17 mouse cellular contexts compared by ENCODE assay signal in genomic region chr5:140614837-140615236, GRCm38 (mm10). TPM values are rescaled to one million over a fixed set of nuclear protein-coding genes. Genes with fewer than 3 reads are reported as not detected.
DNase-seq lines count a peak whose midpoint lies in the region; ATAC-seq and TF ChIP-seq lines count a peak whose summit lies in the region.
"Had no signal": no experiment of that assay in that cellular context is flagged by ENCODE, and none has a peak within 500 bp of the region (broad histone marks: within the 10 kb centered on the region; RNA-seq: fewer than 3 reads in every experiment).

No protein-coding gene starts in this region.

- peaks cover 3% of the 10 kb centered on the region; the same call in 1 of the 2 replicates for H3K79me2 ChIP-seq in MEL (ENCODE audit: control insufficient read depth, insufficient read depth, low read length, poor library complexity)
- peaks cover 51% of the 10 kb centered on the region for H3K79me2 ChIP-seq in macrophage (ENCODE audit: inconsistent target)

- no peak; a peak in 1 of 4 replicates for TF ChIP-seq POLR2A in MEL (IDR thresholded peaks at IDR 0.05; ENCODE audit: control insufficient read depth in 1 of 2, insufficient read depth in 1 of 2, low read depth in 1 of 2, low read length in 2 of 2, poor library complexity in 1 of 2)

- peaks cover 53% of the 10 kb centered on the region for H3K4me1 ChIP-seq in forebrain, embryonic 12.5 days
- H3K4me1 ChIP-seq in forebrain, embryonic 16.5 days (replicated peaks; ENCODE audit: control insufficient read depth, insufficient read depth, low read length): peaks cover 27% of the 10 kb centered on the region
- peaks cover 8 to 37% of the 10 kb centered on the region in 2 experiments for H3K4me1 ChIP-seq in MEL (ENCODE audit: control insufficient read depth in 1 of 2, insufficient read depth in 2 of 2, low read length in 2 of 2)
- H3K4me1 ChIP-seq in hindbrain, embryonic 14.5 days (replicated peaks; ENCODE audit: control insufficient read depth, insufficient read depth, low read length): peaks cover 23% of the 10 kb centered on the region

- no peak for TF ChIP-seq RAD21 in MEL (IDR thresholded peaks at IDR 0.05; ENCODE audit: low read depth, low read length)

- 0 out of 2 replicates have a peak overlapping the region, but pooled peaks have one; percentile 26 for H3K9ac ChIP-seq in forebrain, embryonic 12.5 days
- H3K9ac ChIP-seq in forebrain, embryonic 16.5 days (replicated peaks; ENCODE audit: low read depth, low read length): no peak overlapping the region
- peak overlapping the region; percentile 8; the same call in 1 of the 2 replicates for H3K9ac ChIP-seq in MEL (ENCODE audit: control insufficient read depth, low read depth, low read length, poor library complexity, severe bottlenecking)
- no peak overlapping the region for H3K9ac ChIP-seq in hindbrain, embryonic 14.5 days
- H3K9ac ChIP-seq: heart, embryonic 12.5 days had no signal

- no peak for ATAC-seq in forebrain, embryonic 12.5 days (ENCODE audit: low FRiP score)
- no peak for ATAC-seq in forebrain, embryonic 16.5 days
- ATAC-seq in hindbrain, embryonic 14.5 days (ENCODE audit: low FRiP score): no peak

- TF ChIP-seq CTCF in MEL (IDR thresholded peaks at IDR 0.05 in 2 of 3, conservative IDR thresholded peaks at IDR 0.05 in 1 of 3; ENCODE audit: control insufficient read depth in 1 of 3, insufficient read depth in 1 of 3, low read depth in 2 of 3, low read length in 3 of 3, poor library complexity in 1 of 3, severe bottlenecking in 1 of 3): no peak

- WGBS in forebrain, embryonic 12.5 days: 77% methylated on average over 4 of the region's 4 CpGs
- 73% methylated on average over 4 of the region's 4 CpGs for WGBS in forebrain, embryonic 16.5 days
- 82% methylated on average over 4 of the region's 4 CpGs for WGBS in hindbrain, embryonic 14.5 days
- WGBS in macrophage (ENCODE audit: missing documents): 92% methylated on average over 4 of the region's 4 CpGs

- H3K9me3 ChIP-seq in forebrain, embryonic 12.5 days: no peaks in the 10 kb centered on the region
- no peaks in the 10 kb centered on the region for H3K9me3 ChIP-seq in forebrain, embryonic 16.5 days (ENCODE audit: control insufficient read depth, low read length)
- H3K9me3 ChIP-seq in MEL (replicated peaks; ENCODE audit: insufficient read depth, low read length): no peaks in the 10 kb centered on the region
- H3K9me3 ChIP-seq in hindbrain, embryonic 14.5 days (ENCODE audit: control insufficient read depth, low read length): no peaks in the 10 kb centered on the region
- H3K9me3 ChIP-seq: heart, embryonic 12.5 days had no signal

- peak overlapping the region; percentile 57 for H3K27ac ChIP-seq in forebrain, embryonic 12.5 days
- H3K27ac ChIP-seq in forebrain, embryonic 16.5 days (ENCODE audit: low read length): no peak overlapping the region
- peak overlapping the region; percentile 57 for H3K27ac ChIP-seq in MEL (ENCODE audit: control insufficient read depth, low read depth, low read length)
- 0 out of 2 replicates have a peak overlapping the region, but pooled peaks have one; percentile 8 for H3K27ac ChIP-seq in hindbrain, embryonic 14.5 days
- H3K27ac ChIP-seq in macrophage: peak overlapping the region; percentile 98; the same call in 1 of the 2 replicates

- no peaks in the 10 kb centered on the region for H3K27me3 ChIP-seq in forebrain, embryonic 12.5 days
- H3K27me3 ChIP-seq in forebrain, embryonic 16.5 days (replicated peaks; ENCODE audit: control insufficient read depth, insufficient read depth, low read length): no peaks in the 10 kb centered on the region
- no peaks in the 10 kb centered on the region for H3K27me3 ChIP-seq in MEL (ENCODE audit: control insufficient read depth in 1 of 2, insufficient read depth in 2 of 2, low read length in 2 of 2)
- peaks cover 7% of the 10 kb centered on the region; the same call in 1 of the 2 replicates for H3K27me3 ChIP-seq in hindbrain, embryonic 14.5 days (ENCODE audit: control insufficient read depth, insufficient read depth, low read length)

- no peak overlapping the region for H3K4me2 ChIP-seq in forebrain, embryonic 12.5 days
- no peak overlapping the region for H3K4me2 ChIP-seq in forebrain, embryonic 16.5 days (ENCODE audit: low read length)
- H3K4me2 ChIP-seq in hindbrain, embryonic 14.5 days (replicated peaks): no peak overlapping the region
- H3K4me2 ChIP-seq: heart, embryonic 12.5 days had no signal

- peak; percentile 64 for DNase-seq in MEL (ENCODE audit: low read depth, low spot score)
- no peak for DNase-seq in hindbrain, embryonic 14.5 days (ENCODE audit: low spot score)
- no peak for DNase-seq in lung, postnatal 10 days
- no peak for DNase-seq in frontal cortex, postnatal 36 days (ENCODE audit: low spot score in 2 of 2)
- no peak for DNase-seq in kidney, adult 9 months
- DNase-seq: cerebellum, adult 9-10 months; gastrocnemius, postnatal 14 days; heart, postnatal 4 days; kidney, adult 2 months; right cerebral cortex, postnatal 14 days; thymus, postnatal 36 days had no signal

- no peak overlapping the region for H3K4me3 ChIP-seq in forebrain, embryonic 12.5 days (replicated peaks)
- no peak overlapping the region for H3K4me3 ChIP-seq in forebrain, embryonic 16.5 days (replicated peaks; ENCODE audit: low read length)
- H3K4me3 ChIP-seq in MEL (ENCODE audit: control insufficient read depth in 1 of 2, insufficient read depth in 1 of 2, low read depth in 2 of 2, low read length in 2 of 2): no peak overlapping the region
- no peak overlapping the region for H3K4me3 ChIP-seq in hindbrain, embryonic 14.5 days (replicated peaks; ENCODE audit: low read length)
- H3K4me3 ChIP-seq in macrophage (ENCODE audit: inconsistent target): no peak overlapping the region
- H3K4me3 ChIP-seq: heart, embryonic 12.5 days had no signal

- H3K36me3 ChIP-seq in forebrain, embryonic 12.5 days (replicated peaks): peaks cover 36% of the 10 kb centered on the region
- H3K36me3 ChIP-seq in forebrain, embryonic 16.5 days (ENCODE audit: control insufficient read depth, insufficient read depth): no peaks in the 10 kb centered on the region
- peaks cover 0 to 30% of the 10 kb centered on the region in 2 experiments; a peak in 2 of 4 replicates for H3K36me3 ChIP-seq in MEL (ENCODE audit: control insufficient read depth in 1 of 2, insufficient read depth in 2 of 2, low read length in 2 of 2)
- peaks cover 27% of the 10 kb centered on the region for H3K36me3 ChIP-seq in hindbrain, embryonic 14.5 days (replicated peaks; ENCODE audit: control insufficient read depth, insufficient read depth)
- H3K36me3 ChIP-seq in macrophage (ENCODE audit: inconsistent target): peaks cover 30% of the 10 kb centered on the region
- H3K36me3 ChIP-seq: heart, embryonic 12.5 days had no signal

- peak; percentile 43 to 82; a peak in 2 of 4 replicates for TF ChIP-seq EP300 in MEL (IDR thresholded peaks at IDR 0.05; ENCODE audit: low read depth in 1 of 2, low read length in 2 of 2)

TF ChIP-seq in MEL, 35 proteins besides CTCF, POLR2A, EP300 and RAD21 (continues in another document):
- peak; percentile 33; the same call in 1 of the 2 replicates for TF ChIP-seq TAL1 (IDR thresholded peaks at IDR 0.05; ENCODE audit: low read length)
- TF ChIP-seq SIN3A (IDR thresholded peaks at IDR 0.05; ENCODE audit: low read length): peak; percentile 53
- TF ChIP-seq ZMIZ1 (IDR thresholded peaks at IDR 0.05; ENCODE audit: low read depth, low read length): no peak
- TF ChIP-seq BHLHE40 (IDR thresholded peaks at IDR 0.05; ENCODE audit: borderline replicate concordance, low read depth, low read length): no peak
- TF ChIP-seq NELFE (IDR thresholded peaks at IDR 0.05; ENCODE audit: low read depth, low read length): no peak

RNA-seq across cellular contexts. Expression of gene Lfng, which starts 7.7 kb away (rescaled TPM):
- 30.9 and 32.8 TPM in 2 replicates for polyA plus RNA-seq in forebrain, embryonic 12.5 days (2016; fragmentation: Nextera tagmentation; extraction: Ambion mirVana)
- 23.3 and 25.6 TPM in 2 replicates for polyA plus RNA-seq in forebrain, embryonic 16.5 days (2015; fragmentation: Nextera tagmentation; extraction: Ambion mirVana)
- 8.6 and 14.1 TPM in 2 replicates for total RNA-seq in MEL (2012; rRNA removed)
- 10 to 100 TPM in 1 of 2 experiments, not detected in 1; 11.2 TPM for polyA plus RNA-seq in MEL (2012; ENCODE audit: insufficient read depth in 1 of 2, insufficient read length in 2 of 2, low read depth in 1 of 2, low replicate concordance in 2 of 2, missing spikeins in 1 of 2)
- 25.7 and 30.1 TPM in 2 replicates for polyA plus RNA-seq in hindbrain, embryonic 14.5 days (2014; fragmentation: Nextera tagmentation; extraction: Ambion mirVana)
- 100 to 1,000 TPM in 1 of 26 experiments, 10 to 100 TPM in 24, 1 to 10 TPM in 1; 8.4 to 105 (median 42.7) TPM for total RNA-seq in macrophage (2018; cell fraction: chromatin; rRNA removed)
- total RNA-seq in macrophage (2018; cell fraction: cytosol; rRNA removed): 10 to 100 TPM; 24.5 to 80.6 (median 54.7) TPM
- total RNA-seq in macrophage (2018; cell fraction: nucleus; rRNA removed): 100 to 1,000 TPM in 2 of 26 experiments, 10 to 100 TPM in 24; 14.8 to 111 (median 57.4) TPM
- 33.7 to 75.9 TPM (median 52.2 TPM) in 3 replicates for polyA plus RNA-seq in macrophage (2018)

RNA-seq across cellular contexts. Expression of gene Ttyh3, which starts 34.0 kb away (rescaled TPM):
- 84.5 and 88.0 TPM in 2 replicates for polyA plus RNA-seq in forebrain, embryonic 12.5 days (2016; fragmentation: Nextera tagmentation; extraction: Ambion mirVana)
- 68.7 and 68.9 TPM in 2 replicates for polyA plus RNA-seq in forebrain, embryonic 16.5 days (2015; fragmentation: Nextera tagmentation; extraction: Ambion mirVana)
- total RNA-seq in MEL (2012; rRNA removed): 4.6 and 5.9 TPM in 2 replicates
- polyA plus RNA-seq in MEL (2012; ENCODE audit: insufficient read depth in 1 of 2, insufficient read length in 2 of 2, low read depth in 1 of 2, low replicate concordance in 2 of 2, missing spikeins in 1 of 2) (10 to 100 TPM in 1 of 2 experiments, not detected in 1; 35.7 TPM), macrophage (2018) (40.4 to 80.7 TPM (median 48.0 TPM) in 3 replicates)
- 95.0 and 98.9 TPM in 2 replicates for polyA plus RNA-seq in hindbrain, embryonic 14.5 days (2014; fragmentation: Nextera tagmentation; extraction: Ambion mirVana)
- 100 to 1,000 TPM in 5 of 26 experiments, 10 to 100 TPM in 21; 14.6 to 140 (median 53.0) TPM for total RNA-seq in macrophage (2018; cell fraction: chromatin; rRNA removed)
- total RNA-seq in macrophage (2018; cell fraction: cytosol; rRNA removed): 100 to 1,000 TPM in 7 of 26 experiments, 10 to 100 TPM in 19; 44.2 to 125 (median 76.8) TPM
- total RNA-seq in macrophage (2018; cell fraction: nucleus; rRNA removed): 100 to 1,000 TPM in 8 of 26 experiments, 10 to 100 TPM in 18; 43.1 to 131 (median 86.6) TPM

RNA-seq across cellular contexts. Expression of gene Grifin, which starts 50.0 kb away (rescaled TPM):
- not detected in 2 replicates for polyA plus RNA-seq in forebrain, embryonic 12.5 days (2016; fragmentation: Nextera tagmentation; extraction: Ambion mirVana)
- not detected in 2 replicates for polyA plus RNA-seq in forebrain, embryonic 16.5 days (2015; fragmentation: Nextera tagmentation; extraction: Ambion mirVana)
- total RNA-seq in MEL (2012; rRNA removed): not detected in 2 replicates
- under 1 TPM in 1 of 2 experiments, not detected in 1; 0.32 TPM for polyA plus RNA-seq in MEL (2012; ENCODE audit: insufficient read depth in 1 of 2, insufficient read length in 2 of 2, low read depth in 1 of 2, low replicate concordance in 2 of 2, missing spikeins in 1 of 2)
- 0.61 TPM in 1 of 2 replicates, not detected in the other for polyA plus RNA-seq in hindbrain, embryonic 14.5 days (2014; fragmentation: Nextera tagmentation; extraction: Ambion mirVana)
- total RNA-seq in macrophage (2018; cell fraction: chromatin; rRNA removed): not detected
- total RNA-seq in macrophage (2018; cell fraction: cytosol; rRNA removed): not detected
- total RNA-seq in macrophage (2018; cell fraction: nucleus; rRNA removed): not detected
- not detected in 3 replicates for polyA plus RNA-seq in macrophage (2018)
- total RNA-seq: adrenal gland, adult 18-20 months; gastrocnemius, postnatal 14 days; heart, postnatal 4 days; layer of hippocampus, adult 18-20 months had no signal
- polyA plus RNA-seq: kidney, adult 2 months had no signal

Comparison
In these comparisons a context has a peak if more than half of its experiments do, and no peak if none do; other contexts are left out.
1. H3K9ac ChIP-seq: peak in forebrain, embryonic 12.5 days (single experiment) and MEL (single experiment); none in forebrain, embryonic 16.5 days (single experiment) and hindbrain, embryonic 14.5 days (single experiment).